Mouse (Mus musculus) thymus, adult 2 months (tissue): ENCODE data around the gene Dop1b. TPM values are rescaled to one million over a fixed set of nuclear protein-coding genes. Genes with fewer than 3 reads are reported as not detected.

ENCODE experiments used
- DNase-seq: peaks from one replicate; pipeline ENCODE4 v3.0.0; 2021
- H3K27ac ChIP-seq: fragments of 200-500 bp; 2 replicates; pipeline ENCODE4 v1.5.1; 2012; ENCODE audit warnings: low read length, control low read depth; ENCODE audit not compliant: control insufficient read depth, insufficient read depth
- H3K27me3 ChIP-seq: fragments of 200-500 bp; 2 replicates; pipeline ENCODE4 v1.6.1; 2012; ENCODE audit warnings: mild to moderate bottlenecking, low read length, moderate library complexity, mixed read lengths; ENCODE audit not compliant: control insufficient read depth, insufficient read depth
- H3K36me3 ChIP-seq: fragments of 200-500 bp; 2 replicates; pipeline ENCODE4 v1.6.1; 2012; ENCODE audit warnings: mild to moderate bottlenecking, low read length, moderate library complexity; ENCODE audit not compliant: control insufficient read depth, insufficient read depth
- H3K4me1 ChIP-seq: fragments of 200-500 bp; replicated peaks from 2 replicates; pipeline ENCODE4 v1.6.1; 2012; ENCODE audit warnings: low read length; ENCODE audit not compliant: control insufficient read depth, insufficient read depth
- H3K4me3 ChIP-seq: fragments of 200-500 bp; 2 replicates; pipeline ENCODE4 v1.5.1; 2012; ENCODE audit warnings: mild to moderate bottlenecking, low read length, control low read depth, moderate library complexity; ENCODE audit not compliant: control insufficient read depth, insufficient read depth
- CTCF ChIP-seq: fragments of 200-500 bp; IDR thresholded peaks from 2 replicates; pipeline ENCODE4 v1.5.1; 2012; ENCODE audit warnings: mild to moderate bottlenecking, control low read depth, low read length, moderate library complexity, borderline replicate concordance; ENCODE audit not compliant: control insufficient read depth, poor library complexity, insufficient read depth; ENCODE audit errors: extremely low read depth
- POLR2A ChIP-seq: fragments of 200-500 bp; IDR thresholded peaks from 2 replicates; pipeline ENCODE4 v1.6.1; 2012; ENCODE audit warnings: mild to moderate bottlenecking, low read length, control low read depth, moderate library complexity; ENCODE audit not compliant: control insufficient read depth, poor library complexity, insufficient read depth; ENCODE audit errors: extremely low read depth
- WGBS: fragments of 180-500 bp; shearing (Covaris S2); methylation state at CpG from one replicate; pipeline ENCODE4 v1.1.7; 2018; 5-methylcytosine and 5-hydroxymethylcytosine counted together
- polyA plus RNA-seq: library from polyadenylated mRNA; depleted of rRNA; stranded (reverse); fragments of >200 nt; gene quantifications from 2 replicates; pipeline ENCODE4 v1.2.3, GENCODE M21; 2012; rRNA removed

Gene Dop1b
- polyA plus RNA-seq, 1 experiment = 60.6 TPM

- no peak overlapping the region for H3K4me3 ChIP-seq
- no peak for TF ChIP-seq CTCF
- TF ChIP-seq POLR2A = no peak
- H3K36me3 ChIP-seq = peaks cover 82% of the 10 kb centered on the region
- H3K4me1 ChIP-seq = no peaks in the 10 kb centered on the region; the same call in 1 of the 2 replicates
- no peak for DNase-seq
- H3K27me3 ChIP-seq = no peaks in the 10 kb centered on the region
- 88% methylated on average over 3 of the region's 3 CpGs for WGBS
- H3K27ac ChIP-seq = no peak overlapping the region
Observed at GRCm38 (mm10) chr16:93850527-93850926, 138.8 kb downstream of the Dop1b start.

- H3K4me1 ChIP-seq = no peaks in the 10 kb centered on the region
- H3K27me3 ChIP-seq = no peaks in the 10 kb centered on the region
- WGBS = 97% methylated on average over 4 of the region's 4 CpGs
- H3K36me3 ChIP-seq = peaks cover 83% of the 10 kb centered on the region
- DNase-seq = no peak
- H3K4me3 ChIP-seq = no peak overlapping the region
- no peak for TF ChIP-seq CTCF
- TF ChIP-seq POLR2A = no peak
- no peak overlapping the region for H3K27ac ChIP-seq
Observed at GRCm38 (mm10) chr16:93859967-93860366, 148.3 kb downstream of the Dop1b start.

Other genes with a start within 250 kb of the Dop1b start
- gene Setd4, start 107.8 kb upstream of the Dop1b start, polyA plus RNA-seq = 39.2 and 39.7 TPM in 2 replicates
- gene Cbr1, start 106.1 kb upstream of the Dop1b start, polyA plus RNA-seq = 88.0 and 92.0 TPM in 2 replicates
- gene Gm5678, start 83.8 kb upstream of the Dop1b start, polyA plus RNA-seq = 0.14 TPM in 1 of 2 replicates, not detected in the other
- gene Cbr3, start 28.7 kb upstream of the Dop1b start, polyA plus RNA-seq = 6.6 and 8.9 TPM in 2 replicates
- 16.7 and 17.4 TPM in 2 replicates for gene Morc3, start 120.2 kb downstream of the Dop1b start, polyA plus RNA-seq
- gene Chaf1b, start 172.0 kb downstream of the Dop1b start, polyA plus RNA-seq = 28.8 and 34.3 TPM in 2 replicates